11 mouse cellular contexts compared by ENCODE assay signal in genomic region chr19:27260102-27260501, GRCm38 (mm10). TPM values are rescaled to one million over a fixed set of nuclear protein-coding genes. Genes with fewer than 3 reads are reported as not detected.
DNase-seq lines count a peak whose midpoint lies in the region; ATAC-seq lines count a peak whose summit lies in the region.
"Had no signal": no experiment of that assay in that cellular context is flagged by ENCODE, and none has a peak within 500 bp of the region (broad histone marks: within the 10 kb centered on the region; RNA-seq: fewer than 3 reads in every experiment).

No protein-coding gene starts in this region.

- WGBS in embryonic facial prominence, embryonic 11.5 days: 37% methylated on average over 4 of the region's 4 CpGs
- WGBS in midbrain, embryonic 15.5 days: 81% methylated on average over 4 of the region's 4 CpGs
- 74% methylated on average over 4 of the region's 4 CpGs for WGBS in kidney, embryonic 16.5 days

- no peak overlapping the region for H3K4me3 ChIP-seq in embryonic facial prominence, embryonic 11.5 days (ENCODE audit: low read depth, low read length)
- H3K4me3 ChIP-seq in midbrain, embryonic 15.5 days: no peak overlapping the region
- H3K4me3 ChIP-seq in kidney, embryonic 16.5 days (ENCODE audit: low read length): no peak overlapping the region
- H3K4me3 ChIP-seq: liver, embryonic 15.5 days had no signal

- no peaks in the 10 kb centered on the region for H3K9me3 ChIP-seq in embryonic facial prominence, embryonic 11.5 days (replicated peaks; ENCODE audit: control insufficient read depth, low read length)
- no peaks in the 10 kb centered on the region for H3K9me3 ChIP-seq in midbrain, embryonic 15.5 days
- no peaks in the 10 kb centered on the region for H3K9me3 ChIP-seq in kidney, embryonic 16.5 days (ENCODE audit: low read length)
- H3K9me3 ChIP-seq: liver, embryonic 15.5 days had no signal

- intact Hi-C loops in left cerebral cortex, postnatal 4 days (cut with DNase I): no loop called here

- no peaks in the 10 kb centered on the region for H3K27me3 ChIP-seq in embryonic facial prominence, embryonic 11.5 days (ENCODE audit: control insufficient read depth, insufficient read depth, low read length)
- H3K27me3 ChIP-seq in midbrain, embryonic 15.5 days (replicated peaks): no peaks in the 10 kb centered on the region
- no peaks in the 10 kb centered on the region for H3K27me3 ChIP-seq in kidney, embryonic 16.5 days (ENCODE audit: insufficient read depth, low read length)
- H3K27me3 ChIP-seq: liver, embryonic 15.5 days had no signal

- H3K36me3 ChIP-seq in embryonic facial prominence, embryonic 11.5 days (replicated peaks; ENCODE audit: control insufficient read depth, insufficient read depth, low read depth, low read length): no peaks in the 10 kb centered on the region
- no peaks in the 10 kb centered on the region; the same call in 1 of the 2 replicates for H3K36me3 ChIP-seq in midbrain, embryonic 15.5 days (replicated peaks)
- H3K36me3 ChIP-seq in kidney, embryonic 16.5 days (ENCODE audit: insufficient read depth, low read length): no peaks in the 10 kb centered on the region
- H3K36me3 ChIP-seq: liver, embryonic 15.5 days had no signal

- ATAC-seq in embryonic facial prominence, embryonic 11.5 days (replicated peaks; ENCODE audit: insufficient number of reproducible peaks, low FRiP score, low TSS enrichment, low read depth): no peak
- no peak for ATAC-seq in midbrain, embryonic 15.5 days (replicated peaks)
- ATAC-seq in kidney, embryonic 16.5 days (ENCODE audit: low FRiP score, low TSS enrichment): no peak

- H3K4me2 ChIP-seq in embryonic facial prominence, embryonic 11.5 days (ENCODE audit: low read depth, low read length): no peak overlapping the region
- H3K4me2 ChIP-seq in midbrain, embryonic 15.5 days: no peak overlapping the region
- H3K4me2 ChIP-seq in kidney, embryonic 16.5 days (replicated peaks; ENCODE audit: low read depth, low read length): no peak overlapping the region
- H3K4me2 ChIP-seq: liver, embryonic 15.5 days had no signal

- H3K4me1 ChIP-seq in embryonic facial prominence, embryonic 11.5 days (ENCODE audit: control insufficient read depth, insufficient read depth, low read length): no peaks in the 10 kb centered on the region
- no peaks in the 10 kb centered on the region for H3K4me1 ChIP-seq in midbrain, embryonic 15.5 days
- no peaks in the 10 kb centered on the region for H3K4me1 ChIP-seq in kidney, embryonic 16.5 days (ENCODE audit: insufficient read depth, low read length)
- H3K4me1 ChIP-seq: liver, embryonic 15.5 days had no signal

- no peak overlapping the region for H3K9ac ChIP-seq in embryonic facial prominence, embryonic 11.5 days (replicated peaks; ENCODE audit: low read length)
- H3K9ac ChIP-seq in midbrain, embryonic 15.5 days: no peak overlapping the region
- no peak overlapping the region for H3K9ac ChIP-seq in kidney, embryonic 16.5 days (replicated peaks; ENCODE audit: low read length)
- H3K9ac ChIP-seq: liver, embryonic 15.5 days had no signal

- peak; percentile 43 for DNase-seq in left cerebral cortex, adult 11 months (ENCODE audit: low spot score)
- no peak for DNase-seq in left cerebral cortex, postnatal 4 days
- peak; percentile 83 for DNase-seq in embryonic facial prominence, embryonic 11.5 days (ENCODE audit: low spot score)
- DNase-seq in layer of hippocampus, postnatal 14 days (ENCODE audit: low spot score in 2 of 2): peak; percentile 19 to 52
- DNase-seq in right cerebral cortex, postnatal 36 days (ENCODE audit: low spot score in 2 of 2): peak; percentile 18 to 49
- DNase-seq: adrenal gland, postnatal 10 days; midbrain, embryonic 14.5 days had no signal

- no peak overlapping the region for H3K27ac ChIP-seq in embryonic facial prominence, embryonic 11.5 days (replicated peaks; ENCODE audit: low read depth, low read length)
- no peak overlapping the region for H3K27ac ChIP-seq in midbrain, embryonic 15.5 days
- H3K27ac ChIP-seq in kidney, embryonic 16.5 days (ENCODE audit: low read length): no peak overlapping the region
- H3K27ac ChIP-seq: kidney, postnatal 0 days; liver, embryonic 15.5 days had no signal

RNA-seq across cellular contexts. Expression of gene Vldlr, which starts 43.8 kb away (rescaled TPM):
- total RNA-seq in left cerebral cortex, postnatal 4 days (2021): 10 to 100 TPM; 75.7 to 78.7 TPM
- 5.2 and 6.4 TPM in 2 replicates for polyA plus RNA-seq in embryonic facial prominence, embryonic 11.5 days (2014; fragmentation: Nextera tagmentation; extraction: Ambion mirVana)
- 10 to 100 TPM; 49.5 to 50.4 TPM for total RNA-seq in layer of hippocampus, postnatal 14 days (2021)
- 36.4 and 38.3 TPM in 2 replicates for polyA plus RNA-seq in midbrain, embryonic 15.5 days (2015; fragmentation: Nextera tagmentation; extraction: Ambion mirVana)
- polyA plus RNA-seq in kidney, embryonic 16.5 days (2015; fragmentation: Nextera tagmentation; extraction: Ambion mirVana): 37.9 and 40.0 TPM in 2 replicates
